Mouse (Mus musculus) cerebellum, postnatal 36 days (tissue): ENCODE data around the gene Acvr1c.

Experiments
- DNase-seq, 2 experiments: peaks; one replicate each; pipeline ENCODE4 v3.0.0; 2021 to 2022; ENCODE audit warnings: mixed read lengths in 2 of 2

Acvr1c gene

GRCm38 (mm10) chr2:58282259-58282910 is 75.3 kb downstream of the Acvr1c start:
- DNase-seq = peak; percentile 49 to 50

DNA sequence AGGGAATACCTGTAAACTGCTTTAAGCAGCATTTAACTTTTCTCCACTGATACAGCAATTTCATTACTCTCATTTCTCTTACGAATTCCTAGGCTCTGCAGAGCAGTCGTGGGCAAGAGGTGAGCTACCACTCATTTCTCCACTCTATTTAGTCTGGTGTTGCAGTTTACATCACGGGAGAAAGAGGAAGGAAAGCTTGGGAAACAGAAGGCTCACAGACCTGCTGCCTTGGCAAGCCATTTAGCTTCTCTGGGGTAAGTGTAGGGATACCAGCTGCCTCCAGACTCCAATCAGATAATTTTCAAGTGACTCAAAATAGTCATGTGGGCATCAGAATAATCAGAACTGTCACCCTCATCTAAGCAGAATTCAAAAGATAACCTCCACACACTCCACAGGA is 76.6 kb downstream of the Acvr1c start:
- DNase-seq = no peak

GRCm38 (mm10) chr2:58279163-58279562 is 78.5 kb downstream of the Acvr1c start:
- DNase-seq = no peak

- no peak for DNase-seq
Measured at GRCm38 (mm10) chr2:58276454-58276853, 81.2 kb downstream of the Acvr1c start.

DNA sequence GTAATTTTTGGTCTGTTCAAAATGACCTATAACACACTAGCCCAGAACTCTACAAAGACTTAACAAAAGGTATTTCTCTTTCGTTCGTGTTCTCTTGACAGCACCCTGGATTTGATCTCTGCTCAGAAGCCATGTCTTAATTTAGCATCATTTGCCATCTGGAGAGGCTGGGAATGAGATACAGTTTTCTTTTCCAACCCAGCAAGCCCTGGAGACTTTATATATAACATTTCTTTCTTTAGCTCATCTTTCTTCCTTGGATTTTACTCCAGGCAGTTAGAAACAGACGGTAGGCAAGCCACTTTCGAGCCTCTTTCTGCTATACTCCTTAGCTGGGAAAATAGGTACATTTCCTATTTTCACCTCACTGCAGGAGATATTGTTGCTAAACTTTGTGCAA is 117.1 kb downstream of the Acvr1c start:
- DNase-seq = no peak

- DNase-seq = no peak
Measured at GRCm38 (mm10) chr2:58237487-58237886, 120.2 kb downstream of the Acvr1c start.
